Mouse (Mus musculus) ES-E14 (cell line): ENCODE data around the gene Krt16. TPM values are rescaled to one million over a fixed set of nuclear protein-coding genes. Genes with fewer than 3 reads are reported as not detected.

ENCODE experiments used
- DNase-seq: peaks from one replicate; pipeline ENCODE4 v3.0.0-alpha.2; 2013; ENCODE audit warnings: low read depth, low spot score
- H3K27ac ChIP-seq: 2 replicates; pipeline ENCODE4 v1.5.1; 2012; ENCODE audit warnings: low read depth, mild to moderate bottlenecking, low read length, moderate library complexity, mixed read lengths; ENCODE audit not compliant: poor library complexity, insufficient read depth, severe bottlenecking
- H3K36me3 ChIP-seq: 2 replicates; pipeline ENCODE4 v1.6.1; 2012; ENCODE audit warnings: mild to moderate bottlenecking, low read length, moderate library complexity, mixed read lengths; ENCODE audit not compliant: control insufficient read depth, poor library complexity, insufficient read depth, severe bottlenecking
- H3K4me1 ChIP-seq, 2 experiments: fragments of 150-350 bp in 1 of 2; sonication (generic) in 1 of 2; 2 replicates each; pipeline ENCODE4 v1.6.1; 2012; ENCODE audit warnings: low read length in 2 of 2, mild to moderate bottlenecking in 1 of 2, mixed read lengths in 1 of 2; ENCODE audit not compliant: control insufficient read depth in 2 of 2, insufficient read depth in 2 of 2, poor library complexity in 1 of 2
- H3K4me3 ChIP-seq, 2 experiments: fragments of 150-350 bp in 1 of 2; sonication (generic) in 1 of 2; 2 replicates each; pipeline ENCODE4 v1.5.1; 2012; ENCODE audit warnings: low read length in 2 of 2, low read depth in 1 of 2, mild to moderate bottlenecking in 1 of 2, mixed read lengths in 1 of 2; ENCODE audit not compliant: insufficient read depth in 1 of 2, poor library complexity in 1 of 2, severe bottlenecking in 1 of 2
- H3K9ac ChIP-seq: 2 replicates; pipeline ENCODE4 v1.6.1; 2012; ENCODE audit warnings: low read depth, mild to moderate bottlenecking, low read length, mixed read lengths; ENCODE audit not compliant: poor library complexity, insufficient read depth, severe bottlenecking
- H3K9me3 ChIP-seq: fragments of 150-350 bp; sonication (generic); 2 replicates; pipeline ENCODE4 v1.6.1; 2012; ENCODE audit warnings: low read depth, mild to moderate bottlenecking, low read length; ENCODE audit not compliant: control insufficient read depth, insufficient read depth
- CHD2 ChIP-seq: IDR thresholded peaks from 2 replicates; pipeline ENCODE4 v1.6.1; 2014; ENCODE audit warnings: mild to moderate bottlenecking, low read depth, low read length, inconsistent platforms
- HCFC1 ChIP-seq: IDR thresholded peaks from 2 replicates; pipeline ENCODE4 v1.6.1; 2012; ENCODE audit warnings: low read length, inconsistent platforms, borderline replicate concordance; ENCODE audit not compliant: insufficient read depth
- MAFK ChIP-seq: IDR thresholded peaks from 2 replicates; pipeline ENCODE4 v1.6.1; 2014; ENCODE audit warnings: mild to moderate bottlenecking, low read depth, low read length, inconsistent platforms; ENCODE audit not compliant: insufficient read depth
- ZC3H11A ChIP-seq: IDR thresholded peaks from 2 replicates; pipeline ENCODE4 v1.6.1; 2012; ENCODE audit warnings: low read depth, mild to moderate bottlenecking, inconsistent platforms, low read length, borderline replicate concordance
- ZNF384 ChIP-seq: IDR thresholded peaks from 2 replicates; pipeline ENCODE4 v1.6.1; 2012; ENCODE audit warnings: low read depth, low read length, inconsistent platforms
- in situ Hi-C, 2 experiments: fragments of 600-800 bp; cut with MboI; formaldehyde crosslinking; loops; one replicate each; pipeline ENCODE4 v1.15.1; 2025; ENCODE audit warnings: low sequenced_read_pairs in 2 of 2, inconsistent platforms in 1 of 2; ENCODE audit not compliant: unreplicated experiment in 2 of 2
- total RNA-seq: library from RNA; depleted of rRNA; stranded (reverse); fragments of 300-350 nt; gene quantifications from 2 replicates; pipeline ENCODE4 v1.2.3, GENCODE M21; 2012; rRNA removed

Krt16 gene
- 0.31 and 0.69 TPM in 2 replicates for total RNA-seq

DNA sequence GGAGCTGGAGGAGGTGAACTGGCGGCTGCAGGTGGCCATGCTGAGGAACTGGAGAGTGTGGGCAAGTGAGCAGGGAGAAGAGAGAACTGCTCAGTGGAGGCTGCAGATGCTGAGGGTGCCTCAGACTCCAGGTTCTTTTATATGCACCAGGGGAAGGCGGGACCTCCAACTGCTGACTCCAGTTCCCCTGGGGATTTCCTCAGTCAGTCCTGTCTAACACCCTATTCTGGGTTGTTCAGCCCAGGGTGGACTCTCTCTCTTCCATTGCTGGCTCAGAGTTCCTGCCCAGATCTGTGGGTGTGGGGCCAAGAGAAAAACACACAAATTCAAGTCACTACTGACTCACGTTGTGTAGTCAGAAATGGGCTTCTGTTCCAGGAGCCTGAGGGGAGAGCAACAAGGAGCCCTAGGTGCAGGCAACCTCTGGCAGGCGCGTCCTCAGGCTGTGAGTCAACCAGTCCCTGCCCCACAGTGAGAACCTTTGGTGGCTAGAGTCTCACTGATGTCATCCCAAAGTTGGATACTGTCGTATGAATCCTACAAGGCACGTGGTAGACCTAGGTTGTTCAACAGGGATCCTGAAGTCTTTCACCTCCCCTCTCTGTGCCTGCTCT, at the start of gene Krt16:
TSS of gene Krt16 (minus strand) at position 51 of the 614 bp plus-strand sequence.
- TF ChIP-seq ZNF384 (no peak), CHD2 (no peak), HCFC1 (no peak), ZC3H11A (no peak), MAFK (no peak)
- H3K9ac ChIP-seq, result no peak within 1 kb of the TSS
- H3K27ac ChIP-seq, result no peak within 1 kb of the TSS
- H3K4me3 ChIP-seq, result no peak within 1 kb of the TSS
- in situ Hi-C loops, result no loop called here
- no peak for DNase-seq
- H3K36me3 ChIP-seq, result no peaks in the 10 kb centered on the region
- no peaks in the 10 kb centered on the region for H3K9me3 ChIP-seq
- H3K4me1 ChIP-seq, result peaks cover 0 to 3% of the 10 kb centered on the region in 2 experiments; a peak in 1 of 4 replicates

GRCm38 (mm10) chr11:100297801-100298200, 49.1 kb upstream of the Krt16 start:
- no peak for DNase-seq
- in situ Hi-C loops, result loop anchor here (5.0 to 25.0 kb wide), 6 partner anchors 93 to 910 kb away; partner anchors contain the start of genes Krt10 (in 1 of the 2) and Krt14 (in 1 of the 2)
- H3K4me3 ChIP-seq, result peak overlapping the region; percentile 15 to 56; a peak in 2 of 4 replicates

DNA sequence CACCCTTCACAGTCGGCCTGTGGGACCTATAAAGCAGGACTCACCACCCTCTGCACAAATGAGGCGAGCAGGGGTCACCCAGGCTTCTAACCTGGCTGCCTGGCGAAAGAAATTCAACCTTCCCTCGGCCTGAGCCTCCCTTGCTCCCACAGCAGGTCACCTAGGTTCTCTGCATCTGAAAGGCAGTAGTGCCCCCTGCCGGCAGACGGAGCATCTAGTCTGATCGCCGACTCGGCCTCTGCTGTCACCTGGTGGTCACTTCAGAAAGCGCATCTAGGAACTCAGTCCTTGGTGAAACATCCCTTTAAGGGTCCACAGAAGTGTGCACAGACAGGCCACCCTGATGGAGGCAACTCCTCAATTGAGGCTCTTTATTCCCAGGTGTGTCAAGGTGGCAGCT, 46.6 kb upstream of the Krt16 start:
- H3K36me3 ChIP-seq, result no peaks in the 10 kb centered on the region
- H3K4me3 ChIP-seq, result no peak overlapping the region
- no peaks in the 10 kb centered on the region for H3K9me3 ChIP-seq
- in situ Hi-C loops, result loop anchor here (5.0 to 25.0 kb wide), 6 partner anchors 91 to 908 kb away; partner anchors contain the start of genes Krt10 (in 1 of the 2) and Krt14 (in 1 of the 2)
- no peak overlapping the region for H3K9ac ChIP-seq
- TF ChIP-seq ZC3H11A (peak; percentile 97), CHD2 (no peak)
- H3K4me1 ChIP-seq, result peaks cover 0 to 6% of the 10 kb centered on the region in 2 experiments; a peak in 2 of 4 replicates
- no peak overlapping the region for H3K27ac ChIP-seq
- DNase-seq, result peak; percentile 83

More at GRCm38 (mm10) chr11:100297801-100298200, 49.1 kb upstream of the Krt16 start:
- H3K9ac ChIP-seq, result no peak overlapping the region
- no peaks in the 10 kb centered on the region for H3K36me3 ChIP-seq
- peaks cover 0 to 3% of the 10 kb centered on the region in 2 experiments; a peak in 2 of 4 replicates for H3K4me1 ChIP-seq
- H3K27ac ChIP-seq, result no peak overlapping the region
- H3K9me3 ChIP-seq, result no peaks in the 10 kb centered on the region
- TF ChIP-seq CHD2 (no peak), ZNF384 (no peak), MAFK (no peak), ZC3H11A (no peak), HCFC1 (no peak)

DNA sequence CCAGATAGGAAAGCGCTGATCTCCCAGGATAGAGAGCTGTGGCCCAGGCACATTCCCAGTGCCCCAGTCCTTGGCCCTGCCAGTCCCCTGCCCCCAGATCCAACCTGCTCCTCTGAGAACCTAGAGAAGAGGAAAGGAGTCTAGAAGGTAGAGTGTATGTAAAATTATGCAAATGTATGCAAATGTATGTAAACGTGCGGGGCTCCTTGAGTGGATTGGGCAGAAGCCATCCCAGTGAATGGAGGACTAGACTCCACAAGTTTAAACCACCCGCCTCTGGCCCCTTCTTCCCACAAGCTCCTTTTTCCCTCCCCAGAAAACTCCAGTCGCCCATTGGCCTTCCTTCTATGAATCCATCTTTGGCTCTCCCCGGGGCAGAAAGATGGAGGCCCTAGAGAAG, 44.2 kb upstream of the Krt16 start:
- DNase-seq, result no peak
- no peak overlapping the region for H3K9ac ChIP-seq
- peaks cover 0 to 6% of the 10 kb centered on the region in 2 experiments; a peak in 2 of 4 replicates for H3K4me1 ChIP-seq
- no peak for TF ChIP-seq ZC3H11A
- no peak for TF ChIP-seq MAFK
- TF ChIP-seq ZNF384, result no peak
- TF ChIP-seq CHD2, result no peak
- no peaks in the 10 kb centered on the region for H3K36me3 ChIP-seq
- no peaks in the 10 kb centered on the region for H3K9me3 ChIP-seq
- H3K27ac ChIP-seq, result no peak overlapping the region
- in situ Hi-C loops, result loop anchor here (5.0 to 25.0 kb wide), 6 partner anchors 88 to 906 kb away; partner anchors contain the start of genes Krt10 (in 1 of the 2) and Krt14 (in 1 of the 2)
- no peak overlapping the region for H3K4me3 ChIP-seq
